Mouse (Mus musculus) brain, embryonic 14.5 days (tissue): ENCODE data around the gene Tmprss9. TPM values are rescaled to one million over a fixed set of nuclear protein-coding genes. Genes with fewer than 3 reads are reported as not detected.

ENCODE experiments used
- DNase-seq: peaks from one replicate; pipeline ENCODE4 v3.0.0-alpha.2; 2011; ENCODE audit warnings: low read depth
- CTCF ChIP-seq: fragments of 200-500 bp; IDR thresholded peaks from 2 replicates; pipeline ENCODE4 v1.5.1; 2012; ENCODE audit warnings: inconsistent platforms, mild to moderate bottlenecking, moderate library complexity, borderline replicate concordance; ENCODE audit not compliant: insufficient read depth, insufficient read length; ENCODE audit errors: extremely low read depth
- POLR2A ChIP-seq: fragments of 200-500 bp; IDR thresholded peaks from 2 replicates; pipeline ENCODE4 v1.6.1; 2012; ENCODE audit warnings: mild to moderate bottlenecking, inconsistent platforms, borderline replicate concordance; ENCODE audit not compliant: poor library complexity, insufficient read depth, insufficient read length, severe bottlenecking; ENCODE audit errors: extremely low read depth
- polyA plus RNA-seq: library from polyadenylated mRNA; depleted of rRNA; stranded (reverse); fragments of >200 nt; gene quantifications from 2 replicates; pipeline ENCODE4 v1.2.3, GENCODE M21; 2012

Tmprss9 gene
- polyA plus RNA-seq, 1 experiment, result 0.22 TPM

GRCm38 (mm10) chr10:80831136-80831535 is 40.5 kb upstream of the Tmprss9 start:
- DNase-seq, result peak; percentile 71
- no peak for TF ChIP-seq POLR2A
- TF ChIP-seq CTCF, result no peak

GRCm38 (mm10) chr10:80832818-80833217 is 38.8 kb upstream of the Tmprss9 start:
- DNase-seq, result no peak
- TF ChIP-seq POLR2A, result no peak
- TF ChIP-seq CTCF, result no peak

- TF ChIP-seq CTCF, result no peak
- peak; percentile 23 for DNase-seq
Observed at GRCm38 (mm10) chr10:80835617-80836016, 36.0 kb upstream of the Tmprss9 start.

- DNase-seq, result peak; percentile 38
- TF ChIP-seq CTCF, result no peak
- no peak for TF ChIP-seq POLR2A
Observed at GRCm38 (mm10) chr10:80836949-80837379, 34.7 kb upstream of the Tmprss9 start.

GRCm38 (mm10) chr10:80837827-80838226 is 33.8 kb upstream of the Tmprss9 start:
- TF ChIP-seq POLR2A (no peak), CTCF (no peak)
- no peak for DNase-seq

- TF ChIP-seq CTCF, result no peak
- TF ChIP-seq POLR2A, result no peak
- no peak for DNase-seq
Observed at GRCm38 (mm10) chr10:80838346-80838912, 33.2 kb upstream of the Tmprss9 start.

- DNase-seq, result no peak
Observed at GRCm38 (mm10) chr10:80839848-80840247, 31.8 kb upstream of the Tmprss9 start.

GRCm38 (mm10) chr10:80841685-80842084 is 30.0 kb upstream of the Tmprss9 start:
- DNase-seq, result no peak
- TF ChIP-seq POLR2A, result no peak
- no peak for TF ChIP-seq CTCF

More at GRCm38 (mm10) chr10:80839848-80840247, 31.8 kb upstream of the Tmprss9 start:
- TF ChIP-seq POLR2A (no peak), CTCF (no peak)

GRCm38 (mm10) chr10:80842334-80842733 is 29.3 kb upstream of the Tmprss9 start:
- DNase-seq, result no peak
- TF ChIP-seq POLR2A, result no peak

- DNase-seq, result no peak
- TF ChIP-seq CTCF, result no peak
- no peak for TF ChIP-seq POLR2A
Observed at GRCm38 (mm10) chr10:80843087-80843930, 28.3 kb upstream of the Tmprss9 start.

GRCm38 (mm10) chr10:80843931-80844547 is 27.6 kb upstream of the Tmprss9 start, which contains the start of gene Lingo3:
TSS of gene Lingo3 (minus strand) at chr10:80844039.
- peak; percentile 58 for DNase-seq
- TF ChIP-seq POLR2A (no peak), CTCF (no peak)

GRCm38 (mm10) chr10:80845055-80845693 is 26.5 kb upstream of the Tmprss9 start:
- TF ChIP-seq CTCF (no peak), POLR2A (no peak)
- DNase-seq, result no peak
